Mouse (Mus musculus) adrenal gland, postnatal 36 days (tissue): ENCODE measurements around the gene Utp18. TPM values are rescaled to one million over a fixed set of nuclear protein-coding genes. Genes with fewer than 3 reads are reported as not detected.
A peak's percentile ranks its signal among the peaks of the same experiment; 100 is the strongest.

Experiments
- DNase-seq, 2 experiments: peaks; one replicate each; pipeline ENCODE4 v3.0.0; 2021; ENCODE audit warnings: mixed read lengths in 1 of 2
- total RNA-seq, 2 experiments: library from RNA; stranded (reverse); gene quantifications; 2 replicates each; pipeline ENCODE4 v1.2.3; 2021

Gene Utp18
- total RNA-seq, 2 experiments from 2014 or later: 24.3 to 25.5 TPM

- DNase-seq: no peak
These were observed 56.3 kb downstream of the Utp18 start for GRCm38 (mm10) chr11:93829327-93829679.

GRCm38 (mm10) chr11:93828619-93829326 lies 56.8 kb downstream of the Utp18 start:
- DNase-seq: no peak

- no peak for DNase-seq
These were observed 63.3 kb downstream of the Utp18 start for GRCm38 (mm10) chr11:93822261-93822660.

DNA sequence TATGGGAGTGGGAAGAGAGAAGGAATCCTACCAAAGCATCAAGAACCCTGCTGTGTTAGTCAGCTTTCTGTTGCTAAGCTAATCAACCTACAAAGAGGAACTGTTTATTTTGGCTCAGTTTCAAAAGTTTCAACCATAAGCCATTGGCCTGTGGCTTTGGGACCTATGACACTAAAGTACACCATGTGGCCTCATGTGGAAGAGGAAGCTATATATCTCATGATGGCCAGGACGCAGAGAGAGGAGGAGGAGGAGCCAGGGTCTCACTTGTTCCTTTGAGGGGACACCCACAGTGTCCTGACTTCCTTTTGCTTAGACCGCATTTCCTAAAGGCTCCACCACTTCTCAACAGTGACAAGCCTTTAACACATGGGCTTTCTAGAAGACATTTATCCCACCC lies 64.0 kb downstream of the Utp18 start:
- DNase-seq: no peak

DNA sequence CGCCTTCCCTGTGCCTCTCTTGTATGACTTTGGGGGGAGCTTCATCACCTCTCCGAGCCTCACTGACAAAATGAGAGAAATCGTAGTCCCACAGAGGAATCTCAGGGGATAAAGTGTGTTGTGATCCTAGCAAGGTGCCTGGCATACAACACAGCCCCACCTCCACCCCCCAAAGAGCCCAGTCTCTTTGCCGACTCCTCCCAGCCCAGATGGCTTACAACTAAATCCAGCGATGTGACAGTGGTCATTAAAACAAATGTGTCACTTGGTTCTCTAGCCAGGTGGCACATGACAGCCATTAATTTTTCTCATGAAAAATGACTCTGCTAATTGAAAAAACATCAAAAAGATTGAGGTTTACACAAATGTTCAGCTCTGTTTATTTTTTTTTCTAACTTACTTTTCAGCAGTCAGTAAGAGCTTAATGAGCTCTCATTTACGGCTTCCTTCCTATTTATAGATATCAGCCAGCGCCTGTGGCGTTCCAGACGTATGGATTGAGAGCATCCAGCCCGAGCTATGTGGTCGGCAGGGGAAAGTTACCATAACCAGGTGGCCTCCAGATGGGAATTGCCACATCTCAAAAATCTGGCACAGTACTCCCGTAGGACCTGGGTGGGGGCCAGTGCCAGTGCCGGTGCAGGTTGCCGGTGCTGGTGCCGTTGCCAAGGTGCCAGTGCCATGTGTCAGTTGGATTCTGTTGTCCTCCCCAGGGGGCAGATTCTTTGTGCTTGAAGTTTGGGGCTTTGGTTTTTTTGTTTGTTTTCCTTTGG lies 67.4 kb downstream of the Utp18 start:
- no peak for DNase-seq

DNA sequence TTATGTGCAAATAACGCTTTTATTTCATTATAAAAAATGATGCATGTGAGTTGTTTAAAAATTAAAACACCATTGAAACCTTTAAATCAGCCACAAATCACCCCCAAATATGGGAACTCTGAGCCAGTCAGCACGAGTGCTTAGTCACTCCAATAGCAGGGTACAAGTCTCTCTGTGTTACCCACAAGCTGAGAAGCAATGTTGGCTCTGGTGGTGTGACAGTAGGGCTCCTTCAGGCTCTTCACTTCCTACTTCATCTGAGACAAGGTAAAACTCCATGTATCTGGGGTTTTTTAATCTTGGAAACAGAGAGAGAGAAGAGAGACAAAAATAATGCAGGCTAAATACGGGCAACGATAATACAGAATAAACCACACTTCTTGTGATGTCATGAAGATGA lies 72.6 kb downstream of the Utp18 start:
- no peak for DNase-seq

DNA sequence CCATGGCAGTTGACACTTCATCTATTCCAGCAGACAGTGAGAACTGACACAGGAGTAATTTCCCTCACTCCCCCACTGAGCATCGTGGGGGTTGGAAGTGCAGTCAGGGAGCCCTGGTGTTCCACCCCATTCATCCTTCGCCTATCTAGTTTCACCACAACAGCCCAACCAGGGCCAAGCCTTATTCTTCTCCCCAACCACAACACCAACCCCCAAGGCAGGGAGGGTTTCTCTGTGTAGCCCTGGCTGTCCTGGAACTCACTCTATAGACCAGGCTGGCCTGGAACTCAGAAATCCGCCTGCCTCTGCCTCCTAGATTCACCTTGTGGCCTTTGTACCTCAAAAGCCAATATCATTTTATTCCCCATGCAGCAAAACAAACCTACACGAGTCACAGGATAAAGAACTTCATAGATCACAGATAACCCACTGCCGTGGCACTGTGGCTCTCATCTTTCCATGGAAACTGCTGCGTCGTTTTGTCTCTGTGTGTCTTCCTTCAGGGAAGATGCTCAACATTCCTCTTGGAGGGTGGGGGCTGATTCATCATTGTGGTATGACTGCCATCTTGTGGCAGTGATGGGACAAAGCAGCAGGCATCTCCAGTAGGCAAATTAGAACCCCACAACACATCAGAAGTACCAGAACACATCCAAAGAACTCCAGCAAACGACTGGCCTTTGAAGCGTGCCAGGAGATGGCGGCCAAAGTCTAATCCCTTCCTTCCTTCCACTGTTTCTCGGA lies 73.3 kb downstream of the Utp18 start:
- DNase-seq: peak; percentile 46 to 48

Other genes starting within 250 kb of the Utp18 start
- 10 to 100 TPM; 24.6 to 32.5 TPM for gene Mbtd1, start 86 bp upstream of the Utp18 start, total RNA-seq
- 100 to 1,000 TPM; 504 to 546 TPM for gene Nme2, start 70.5 kb upstream of the Utp18 start, total RNA-seq
- gene Gm20390, start 82.5 kb upstream of the Utp18 start, total RNA-seq: 10 to 100 TPM; 66.6 to 85.5 TPM
- 10 to 100 TPM; 33.5 to 41.7 TPM for gene Nme1, start 82.8 kb upstream of the Utp18 start, total RNA-seq
- 100 to 1,000 TPM; 108 to 117 TPM for gene Spag9, start 110.3 kb upstream of the Utp18 start, total RNA-seq